ENCODE assay signal across 11 mouse cellular contexts in the genomic region with DNA sequence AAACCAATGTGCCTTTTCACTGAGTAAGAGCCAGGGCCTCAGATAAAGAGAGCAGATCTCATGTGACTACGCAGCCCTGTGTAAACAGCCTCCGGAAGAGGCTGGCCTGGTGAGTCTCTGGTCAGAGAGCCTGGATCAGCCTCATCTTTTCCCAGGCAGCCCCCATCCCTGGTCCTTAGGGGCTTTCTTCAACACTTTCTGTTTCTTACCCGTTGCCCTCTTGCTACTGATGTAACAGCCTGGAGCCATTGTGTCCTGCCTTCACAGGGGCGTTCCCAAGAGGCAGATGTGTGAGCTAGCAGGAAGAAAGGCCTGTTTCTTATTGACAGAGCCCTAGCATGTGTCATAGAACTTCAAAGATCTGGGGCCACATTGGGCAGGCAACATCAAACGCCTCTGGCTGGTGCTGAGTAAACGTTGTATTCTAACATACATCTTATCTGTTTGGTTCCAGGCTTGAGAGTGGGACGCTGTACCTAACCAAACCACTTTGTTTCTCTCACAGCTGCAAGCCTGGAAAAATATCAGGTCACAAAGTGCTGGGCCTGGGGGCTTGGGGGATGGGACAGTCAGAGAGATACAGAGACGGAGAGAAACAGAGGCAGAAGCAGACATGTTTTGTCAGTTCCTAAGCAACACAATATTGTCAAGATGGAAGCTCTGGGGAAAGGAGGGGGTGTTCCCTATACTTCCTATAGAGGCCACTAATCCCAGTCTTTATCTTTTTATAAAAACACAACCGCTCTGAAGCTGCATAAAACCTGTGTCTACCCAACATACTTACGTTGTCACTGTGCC.
DNase-seq lines count a peak whose midpoint lies in the region; ATAC-seq lines count a peak whose summit lies in the region.
"Had no signal": no experiment of that assay in that cellular context is flagged by ENCODE, and none has a peak within 500 bp of the region (broad histone marks: within the 10 kb centered on the region; RNA-seq: fewer than 3 reads in every experiment).

No protein-coding gene starts in this region.

- H3K9ac ChIP-seq in heart, embryonic 11.5 days (ENCODE audit: low read depth, low read length), result no peak overlapping the region
- H3K9ac ChIP-seq in embryonic facial prominence, embryonic 14.5 days (ENCODE audit: low read depth, low read length), result no peak overlapping the region
- no peak overlapping the region for H3K9ac ChIP-seq in midbrain, embryonic 12.5 days (replicated peaks)
- H3K9ac ChIP-seq: limb, embryonic 15.5 days had no signal

- WGBS in heart, embryonic 11.5 days (ENCODE audit: insufficient replicate concordance), result 12% methylated on average over 10 of the region's 10 CpGs
- WGBS in embryonic facial prominence, embryonic 14.5 days, result 15% methylated on average over 10 of the region's 10 CpGs
- 18% methylated on average over 10 of the region's 10 CpGs for WGBS in midbrain, embryonic 12.5 days

- no peak overlapping the region for H3K4me2 ChIP-seq in heart, embryonic 11.5 days
- H3K4me2 ChIP-seq in embryonic facial prominence, embryonic 14.5 days (ENCODE audit: low read depth, low read length), result no peak overlapping the region
- H3K4me2 ChIP-seq in midbrain, embryonic 12.5 days (replicated peaks), result no peak overlapping the region
- H3K4me2 ChIP-seq: limb, embryonic 15.5 days had no signal

- H3K4me1 ChIP-seq in heart, embryonic 11.5 days (ENCODE audit: control insufficient read depth, insufficient read depth, low read length), result peaks cover 25% of the 10 kb centered on the region
- peaks cover 11% of the 10 kb centered on the region; the same call in 1 of the 2 replicates for H3K4me1 ChIP-seq in embryonic facial prominence, embryonic 14.5 days (ENCODE audit: control insufficient read depth, insufficient read depth, low read length)
- peaks cover 19% of the 10 kb centered on the region for H3K4me1 ChIP-seq in midbrain, embryonic 12.5 days

- H3K9me3 ChIP-seq in heart, embryonic 11.5 days (replicated peaks; ENCODE audit: control insufficient read depth, low read length), result no peaks in the 10 kb centered on the region
- no peaks in the 10 kb centered on the region for H3K9me3 ChIP-seq in embryonic facial prominence, embryonic 14.5 days (ENCODE audit: control insufficient read depth, low read length)
- H3K9me3 ChIP-seq in midbrain, embryonic 12.5 days, result no peaks in the 10 kb centered on the region
- H3K9me3 ChIP-seq: limb, embryonic 15.5 days had no signal

- no peaks in the 10 kb centered on the region for H3K36me3 ChIP-seq in heart, embryonic 11.5 days (ENCODE audit: control insufficient read depth, insufficient read depth, low read length)
- no peaks in the 10 kb centered on the region for H3K36me3 ChIP-seq in embryonic facial prominence, embryonic 14.5 days (ENCODE audit: control insufficient read depth, insufficient read depth, low read length)
- H3K36me3 ChIP-seq in midbrain, embryonic 12.5 days, result no peaks in the 10 kb centered on the region
- H3K36me3 ChIP-seq: limb, embryonic 15.5 days had no signal

- DNase-seq in heart, adult 8-10 months (ENCODE audit: low spot score), result no peak
- peak; percentile 1 for DNase-seq in Muller cell, postnatal 12 days (ENCODE audit: inconsistent ontology term)
- DNase-seq in embryonic facial prominence, embryonic 14.5 days (ENCODE audit: low spot score), result peak; percentile 51
- DNase-seq in adipocyte (ENCODE audit: low spot score), result no peak
- no peak for DNase-seq in gastrocnemius, adult 8-10 months (ENCODE audit: low spot score in 2 of 2)
- no peak for DNase-seq in cerebellum, postnatal 14 days
- DNase-seq: gastrocnemius, postnatal 36 days; kidney, postnatal 4 days had no signal

- H3K27ac ChIP-seq in heart, embryonic 11.5 days (ENCODE audit: low read depth, low read length), result peak overlapping the region; percentile 47
- H3K27ac ChIP-seq in embryonic facial prominence, embryonic 14.5 days (replicated peaks; ENCODE audit: low read depth, low read length), result no peak overlapping the region
- peak overlapping the region; percentile 63 for H3K27ac ChIP-seq in midbrain, embryonic 12.5 days (replicated peaks)
- H3K27ac ChIP-seq: limb, embryonic 15.5 days had no signal

- peak; percentile 68; the same call in 1 of the 2 replicates for ATAC-seq in heart, embryonic 11.5 days (replicated peaks; ENCODE audit: insufficient number of reproducible peaks, low FRiP score, low TSS enrichment)
- ATAC-seq in embryonic facial prominence, embryonic 14.5 days (ENCODE audit: low read depth), result 0 out of 2 replicates have a peak, but pooled peaks have one; percentile 41
- ATAC-seq in midbrain, embryonic 12.5 days (ENCODE audit: low FRiP score, low read depth), result peak; percentile 53

- H3K27me3 ChIP-seq in heart, embryonic 11.5 days (ENCODE audit: control insufficient read depth, insufficient read depth, low read length), result no peaks in the 10 kb centered on the region; the same call in 1 of the 2 replicates
- no peaks in the 10 kb centered on the region for H3K27me3 ChIP-seq in embryonic facial prominence, embryonic 14.5 days (replicated peaks; ENCODE audit: control insufficient read depth, insufficient read depth, low read length)
- peaks cover 2% of the 10 kb centered on the region for H3K27me3 ChIP-seq in midbrain, embryonic 12.5 days
- H3K27me3 ChIP-seq: limb, embryonic 15.5 days had no signal

- H3K4me3 ChIP-seq in heart, embryonic 11.5 days (ENCODE audit: low read depth, low read length), result no peak overlapping the region
- H3K4me3 ChIP-seq in embryonic facial prominence, embryonic 14.5 days (ENCODE audit: low read depth, low read length), result no peak overlapping the region
- no peak overlapping the region for H3K4me3 ChIP-seq in midbrain, embryonic 12.5 days
- H3K4me3 ChIP-seq: limb, embryonic 15.5 days had no signal

Comparison
In these comparisons a context has a peak if more than half of its experiments do, and no peak if none do; other contexts are left out.
1. DNase-seq: peak in Muller cell, postnatal 12 days (single experiment) and embryonic facial prominence, embryonic 14.5 days (single experiment); none in heart, adult 8-10 months (single experiment), adipocyte (single experiment), gastrocnemius, adult 8-10 months (0 of 2) and cerebellum, postnatal 14 days (0 of 2).
2. Peak in every context shown above with its lines, with median percentiles within 50 percentile points of each other: ATAC-seq.